Mouse (Mus musculus) layer of hippocampus, adult 11-12 months (tissue): Measurements from ENCODE around the gene Izumo1r.
"Not testable (repeated sequence)": the region's sequence is repeated elsewhere in the genome, so short reads cannot be mapped to it uniquely, and the experiment has no call there.

Experiments used
- DNase-seq: peaks from one replicate; pipeline ENCODE4 v3.0.0; 2022; ENCODE audit warnings: low spot score

The Izumo1r gene

DNA sequence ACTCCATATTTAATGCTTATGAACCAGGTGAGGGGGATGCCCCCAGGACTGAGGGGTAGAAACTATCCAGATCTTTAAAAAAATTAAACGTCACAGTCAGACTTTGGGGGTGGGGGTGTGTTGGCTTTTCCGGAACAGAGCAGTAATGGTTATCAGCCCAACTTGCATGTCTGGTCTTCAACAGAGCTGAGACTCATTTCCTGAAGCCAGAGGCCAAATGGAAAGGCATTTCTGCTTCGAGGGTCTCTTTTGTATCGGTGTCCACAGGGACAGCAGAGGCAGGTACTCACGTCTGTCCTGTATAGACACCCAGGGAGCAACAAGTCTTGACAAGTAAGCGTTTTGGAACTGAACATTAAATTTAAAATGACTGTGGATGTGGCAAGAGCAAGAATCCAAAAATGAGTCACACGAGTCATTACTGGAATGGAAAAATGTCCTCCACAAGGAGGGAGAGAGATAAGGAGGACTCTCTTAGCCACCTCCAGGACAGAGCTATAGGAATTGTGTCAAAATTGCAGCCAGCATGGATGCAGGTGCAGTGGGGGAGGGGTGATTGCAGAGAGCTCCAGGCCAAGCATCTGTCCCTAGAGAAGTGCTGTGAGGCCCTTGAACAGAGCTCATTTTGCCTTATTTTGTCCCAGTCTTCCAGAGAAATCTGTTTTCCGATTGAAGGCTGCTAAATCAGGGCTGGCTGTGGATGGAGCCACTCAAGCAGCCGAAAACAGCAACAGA lies 1.2 kb upstream of the Izumo1r start:
- peak; percentile 9 for DNase-seq

DNA sequence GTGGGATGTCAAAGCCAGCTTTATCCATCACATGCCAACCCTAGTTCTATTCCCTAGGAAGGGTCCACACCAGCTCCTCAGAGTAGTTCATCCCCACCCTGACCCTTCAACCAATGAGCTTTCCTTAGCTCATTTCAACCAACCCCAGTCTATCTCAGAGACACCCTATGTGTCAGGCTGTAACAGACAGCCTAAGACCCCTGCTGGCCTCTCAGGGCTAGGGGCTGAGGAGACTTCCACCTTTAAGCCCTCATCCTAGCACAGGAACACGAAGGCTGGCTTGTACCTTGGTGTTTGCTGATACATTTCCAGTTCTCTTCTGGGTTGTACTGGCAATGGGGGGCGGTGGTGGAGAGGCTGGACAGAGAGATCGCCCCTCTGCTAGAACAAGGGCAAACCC lies 743 bp downstream of the Izumo1r start:
- no peak for DNase-seq

DNA sequence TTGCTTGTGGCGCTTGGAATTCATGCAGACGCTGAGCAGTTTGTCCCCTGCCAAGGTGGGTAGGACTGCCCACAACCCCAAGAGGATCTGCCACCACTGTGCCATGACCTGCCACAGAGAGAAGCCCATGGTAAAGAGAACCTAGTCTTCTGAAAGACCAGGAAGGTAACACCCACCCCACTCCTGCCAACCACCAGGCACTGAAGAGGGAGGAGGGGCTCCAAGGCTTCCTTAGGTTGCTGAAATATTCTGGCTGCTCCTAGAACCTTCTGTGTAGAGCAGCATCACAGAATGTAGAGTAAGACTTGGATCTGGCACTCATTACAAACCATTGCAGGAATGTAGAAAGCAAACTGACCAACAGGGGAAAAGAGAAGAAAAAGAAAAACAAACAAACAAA lies 1.3 kb downstream of the Izumo1r start:
- no peak for DNase-seq

DNA sequence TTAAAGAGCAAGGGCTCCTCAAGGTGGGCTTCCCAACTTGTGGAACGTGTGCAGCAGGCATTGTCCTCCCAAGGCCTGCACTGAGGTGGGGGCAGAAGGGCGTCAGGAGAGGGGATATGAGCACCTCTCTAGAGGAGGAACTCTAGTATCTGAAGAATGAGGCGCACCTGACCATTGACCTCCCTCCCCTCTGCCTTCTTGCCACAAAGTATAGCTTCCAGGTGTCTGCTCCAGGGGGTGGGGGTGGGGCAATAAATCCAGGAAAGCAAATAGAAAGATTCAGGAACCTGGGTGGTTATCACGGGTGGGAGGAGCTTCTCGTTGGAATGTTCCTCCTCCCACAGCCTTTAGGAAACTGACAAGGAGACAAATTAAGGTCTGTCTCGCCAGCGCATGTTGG lies 2.0 kb downstream of the Izumo1r start:
- DNase-seq: no peak

DNA sequence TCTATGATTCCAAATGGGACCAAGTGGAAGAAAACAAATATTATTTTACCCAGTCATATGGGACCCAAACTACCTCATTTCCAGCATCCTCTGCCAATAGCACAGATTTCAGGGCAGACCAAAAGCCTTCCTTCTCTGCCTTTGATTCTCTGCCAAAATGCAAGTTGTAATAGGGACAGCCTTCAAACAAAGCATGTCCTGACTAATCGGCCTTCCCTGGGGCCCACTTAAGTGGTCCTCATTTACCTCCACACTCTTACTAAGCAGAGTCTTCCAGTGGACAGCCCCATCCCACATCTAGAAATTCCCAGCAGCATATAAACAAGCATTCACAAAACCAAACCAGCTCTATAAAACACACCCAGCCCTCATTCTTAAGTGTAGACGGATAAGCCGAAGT lies 6.6 kb downstream of the Izumo1r start:
- no peak for DNase-seq

DNA sequence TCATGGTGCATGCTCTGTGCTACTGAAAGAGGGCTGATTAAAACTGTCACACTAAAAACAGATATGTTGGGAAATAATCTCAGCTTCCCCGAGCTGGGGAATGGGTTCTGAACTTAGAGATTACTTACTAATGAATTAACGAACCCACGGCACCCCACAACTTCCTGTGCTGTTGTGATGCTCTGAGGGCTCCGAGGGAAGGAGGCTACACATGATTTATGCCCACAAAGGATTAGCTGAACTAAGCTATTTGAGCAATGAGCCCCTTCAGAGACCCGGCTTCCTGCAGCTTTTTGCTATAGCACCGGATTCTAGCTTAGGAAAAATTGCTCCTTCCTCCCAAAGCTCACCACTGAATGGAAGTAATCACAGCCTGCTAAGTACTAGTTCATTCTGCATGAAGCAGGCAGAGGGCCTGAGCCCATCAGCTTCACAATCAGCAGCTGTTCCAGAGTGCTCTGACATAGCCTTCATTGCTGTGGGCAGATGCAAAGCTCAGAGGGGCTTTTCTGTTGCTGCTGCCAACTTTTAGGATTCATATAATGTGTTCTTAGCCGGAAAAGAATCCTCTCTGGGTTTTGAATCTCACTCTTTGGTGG lies 8.4 kb downstream of the Izumo1r start:
- no peak for DNase-seq

DNA sequence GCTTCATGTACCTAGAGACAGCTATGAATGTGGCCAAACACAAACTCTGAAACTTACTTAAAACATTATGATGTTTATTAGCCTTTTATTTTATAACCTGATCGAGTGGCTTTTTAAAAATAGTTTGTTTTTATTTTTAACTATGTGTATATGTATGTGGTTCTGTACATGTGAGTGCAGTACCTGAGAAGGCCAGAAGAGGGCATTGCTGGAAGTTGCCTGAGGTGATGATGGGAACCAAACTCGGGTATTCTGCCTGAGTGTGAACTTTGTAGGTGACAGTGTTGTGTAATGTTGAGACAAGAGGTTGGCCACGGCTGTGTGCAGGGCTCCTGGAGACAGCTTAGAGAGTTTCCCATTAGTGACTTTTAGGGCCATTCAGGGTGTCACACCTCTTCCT lies 9.1 kb downstream of the Izumo1r start:
- no peak for DNase-seq

DNA sequence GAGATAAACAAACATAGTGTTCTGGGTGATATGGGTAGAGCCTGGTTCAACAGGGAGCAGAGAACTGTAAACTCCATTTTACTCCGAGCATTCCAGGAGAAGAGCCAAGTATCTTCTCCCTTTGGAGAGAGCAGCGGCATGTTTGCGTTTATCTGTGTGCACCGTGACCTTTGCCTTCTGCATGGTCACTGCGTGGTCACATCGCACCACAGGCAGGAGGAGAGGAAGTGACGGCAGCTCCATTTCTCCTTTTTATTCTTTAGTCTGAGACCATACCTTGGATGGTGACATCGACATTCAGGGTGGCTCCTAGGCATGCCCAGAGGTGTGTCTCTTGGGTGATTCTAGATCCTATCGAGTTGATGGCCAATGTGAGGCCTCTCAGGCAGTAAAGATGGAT lies 10.4 kb downstream of the Izumo1r start:
- DNase-seq: no peak

DNA sequence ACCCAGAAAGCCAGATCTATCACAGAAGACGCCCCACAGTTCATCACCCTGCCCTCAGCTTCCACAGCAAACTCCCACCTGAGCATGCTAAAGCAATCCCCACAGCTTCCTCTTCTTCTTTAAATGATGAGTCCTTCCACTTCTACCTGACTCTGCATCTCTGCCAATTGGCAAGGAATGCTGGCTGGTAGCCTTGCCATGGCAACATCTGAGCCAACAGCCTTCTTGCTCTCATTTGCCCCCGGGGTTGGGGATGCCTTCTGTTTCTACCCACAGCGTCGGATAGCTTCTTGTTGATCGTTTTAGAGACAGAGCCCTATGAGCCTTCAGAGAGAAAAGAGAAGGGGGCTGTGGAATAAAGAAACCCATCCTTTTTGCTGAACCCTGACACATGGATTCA lies 11.9 kb downstream of the Izumo1r start:
- no peak for DNase-seq

DNA sequence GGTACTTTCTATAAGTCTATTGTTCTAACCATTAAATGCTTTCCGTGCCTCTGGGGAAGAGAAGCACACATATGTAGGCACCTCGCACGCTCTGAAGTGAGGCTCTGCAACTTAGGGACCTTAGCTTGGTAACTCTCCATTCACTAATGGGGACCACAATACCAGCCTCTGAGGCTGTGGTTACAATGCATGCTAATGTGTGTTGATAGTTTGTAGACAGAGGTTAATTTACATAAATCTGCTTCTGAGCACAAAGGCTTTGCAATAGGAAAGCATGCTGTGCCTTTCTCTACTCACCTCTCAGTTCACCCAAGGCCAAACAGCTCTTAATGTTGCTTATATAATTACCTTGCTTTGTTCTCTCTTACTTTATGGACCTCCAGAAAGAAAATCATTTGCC lies 13.1 kb downstream of the Izumo1r start:
- no peak for DNase-seq

DNA sequence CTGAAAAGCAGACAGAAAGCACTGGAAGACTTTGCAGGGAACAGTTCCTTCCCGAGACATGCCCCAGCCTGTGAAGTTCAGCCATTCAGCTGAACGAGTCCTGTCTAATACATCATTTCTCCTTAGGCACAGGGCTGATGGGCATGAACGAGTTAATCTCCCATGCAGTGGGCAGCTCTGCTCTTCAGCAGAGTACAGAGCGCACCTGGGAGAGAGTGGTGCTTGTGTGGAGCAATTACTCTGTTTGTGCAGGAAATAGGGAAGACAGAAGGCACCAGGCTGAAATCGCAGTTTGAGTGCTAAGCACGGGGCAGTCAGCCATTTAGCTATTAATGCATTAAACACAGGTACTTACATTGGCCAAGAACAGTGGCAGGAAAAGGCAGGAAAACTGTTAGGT lies 15.1 kb downstream of the Izumo1r start:
- no peak for DNase-seq

DNA sequence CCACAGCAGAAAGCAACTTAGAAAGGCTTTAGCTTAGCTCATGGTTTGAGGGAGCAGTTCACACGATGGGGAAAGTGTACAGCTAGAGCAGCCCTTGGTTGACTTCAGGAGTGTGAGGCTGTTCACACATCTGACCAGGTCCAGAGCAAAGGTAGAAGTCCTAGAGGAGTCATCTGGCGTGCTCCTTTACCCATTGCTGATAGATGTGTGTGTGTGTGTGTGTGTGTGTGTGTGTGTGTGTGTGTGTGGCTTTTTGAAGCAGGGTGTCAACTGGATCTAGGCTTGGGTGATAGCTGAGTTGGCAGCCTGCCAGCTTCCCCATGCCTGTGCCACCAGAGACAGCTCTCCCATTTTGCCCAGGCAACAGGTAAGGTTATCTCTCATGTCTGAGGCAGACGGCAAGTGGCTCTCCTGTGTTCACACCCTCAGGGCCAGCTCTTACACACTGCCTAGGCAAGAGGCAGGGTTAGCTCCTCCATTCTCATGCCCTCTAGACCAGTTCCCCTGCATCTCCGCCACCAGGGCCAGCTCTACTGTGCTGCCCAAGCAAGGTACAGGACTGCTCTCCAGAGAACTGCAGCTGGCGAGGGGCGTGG lies 15.9 kb downstream of the Izumo1r start:
- no peak for DNase-seq

DNA sequence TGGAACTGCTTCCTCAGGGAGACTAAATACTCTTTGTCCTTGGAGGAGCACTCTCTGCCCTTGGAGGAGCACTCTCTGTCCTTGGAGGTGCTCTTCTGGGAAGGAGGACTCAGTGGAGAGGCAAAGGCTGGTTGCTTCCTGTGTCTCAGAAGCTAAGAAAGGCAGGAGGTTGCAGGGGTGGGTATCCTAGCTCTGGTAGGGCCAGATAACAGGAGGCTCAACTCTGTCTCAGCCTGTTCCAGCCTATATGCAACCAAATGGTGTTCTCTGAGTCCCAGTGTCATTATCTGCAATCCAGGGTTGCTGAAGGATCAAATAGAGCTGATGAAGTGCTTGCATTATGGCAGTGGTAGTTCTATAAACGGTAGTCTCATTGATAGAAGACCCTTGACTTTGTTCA lies 17.8 kb downstream of the Izumo1r start:
- DNase-seq: no peak

DNA sequence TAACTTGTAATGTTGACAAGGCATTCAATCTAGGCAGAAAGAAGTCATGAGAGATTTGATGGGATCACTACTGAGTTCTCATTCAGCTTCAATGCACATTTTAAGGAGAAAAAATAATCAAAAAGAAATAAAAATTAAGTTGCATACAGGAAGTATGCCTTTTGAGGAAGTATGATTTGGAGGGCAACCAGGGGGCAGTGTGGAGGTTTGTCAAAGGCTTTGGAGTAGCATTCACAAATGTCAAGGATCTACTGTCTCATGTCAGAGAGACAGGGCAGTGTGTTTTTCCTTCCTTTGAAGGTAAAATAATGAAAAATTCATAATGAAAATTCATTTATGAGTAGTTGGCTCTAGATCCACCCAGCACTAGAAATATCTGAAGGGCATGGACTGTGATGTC lies 18.6 kb downstream of the Izumo1r start:
- no peak for DNase-seq

DNA sequence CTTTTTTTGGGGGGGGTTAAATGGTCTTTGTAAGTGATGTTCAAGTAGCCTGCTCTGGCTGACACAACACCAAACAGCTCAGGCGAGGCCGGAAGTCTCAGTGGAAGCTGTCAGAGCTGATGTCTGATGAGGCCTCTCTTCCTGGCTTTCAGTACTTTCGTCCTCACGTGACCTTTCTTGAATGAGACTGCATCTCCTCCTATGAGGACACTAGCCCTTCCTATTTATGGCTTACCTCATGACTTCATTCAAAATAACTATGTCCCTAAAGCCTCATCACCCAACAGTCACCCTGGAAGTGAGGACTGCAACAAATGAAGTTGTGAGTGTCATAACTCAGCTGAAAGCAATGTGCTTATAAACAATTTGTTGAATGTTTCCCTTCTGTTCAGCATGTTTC lies 19.1 kb downstream of the Izumo1r start:
- DNase-seq: no peak

DNA sequence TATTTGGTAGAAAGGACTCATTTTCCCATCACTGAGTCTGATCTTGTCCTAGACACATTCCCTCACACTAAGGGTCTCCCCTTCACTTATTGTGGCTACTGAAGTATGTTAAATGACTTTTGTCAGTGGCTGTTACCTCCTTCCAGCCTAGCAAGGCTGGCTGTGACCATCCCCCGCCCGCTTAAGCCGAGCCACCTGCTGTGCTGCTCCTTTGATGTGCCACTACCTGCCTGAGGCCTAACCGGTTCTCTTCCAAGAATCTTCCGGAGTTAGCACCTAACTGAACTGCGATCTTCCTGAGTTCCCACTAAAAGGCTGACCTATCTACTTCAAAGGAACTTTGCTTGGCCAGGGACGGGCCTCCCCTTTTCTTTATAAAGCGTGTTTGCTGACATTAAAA lies 27.2 kb downstream of the Izumo1r start:
- DNase-seq: not testable (repeated sequence)

DNA sequence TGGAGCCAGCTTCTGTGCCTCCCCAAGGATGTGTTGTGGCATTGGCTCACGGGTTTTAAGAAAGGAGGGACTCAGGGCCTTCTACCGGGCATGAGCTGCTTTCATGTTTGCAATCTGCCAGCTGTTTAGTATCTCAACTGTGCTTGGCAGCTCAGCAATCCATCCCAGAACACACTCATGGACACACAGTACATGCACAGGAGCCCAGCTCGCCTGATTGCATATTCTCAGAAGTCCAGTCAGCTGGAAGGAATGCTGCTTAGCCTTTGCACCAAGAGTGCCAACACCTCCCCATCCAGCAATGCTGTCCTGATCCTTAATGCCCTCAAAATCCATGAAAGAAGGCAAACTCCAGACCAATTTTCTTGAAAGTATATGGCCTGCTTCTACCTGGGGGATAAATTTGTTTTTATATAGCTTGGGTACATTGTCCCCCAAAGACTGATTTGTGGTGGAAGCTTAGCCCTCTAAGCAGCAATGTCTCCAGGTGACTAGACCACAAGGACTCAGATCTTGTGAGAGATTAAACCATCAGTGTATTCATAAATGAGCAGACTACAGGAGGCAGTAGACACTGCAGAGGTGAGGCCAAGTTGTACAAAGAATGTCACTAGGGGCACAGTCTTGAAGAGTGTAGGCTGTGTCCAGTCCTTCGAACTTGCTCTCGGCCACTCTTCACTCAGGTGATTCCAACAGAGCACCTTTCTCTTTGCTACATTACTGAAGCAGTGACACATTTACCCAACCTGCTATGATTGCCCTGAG lies 27.8 kb downstream of the Izumo1r start:
- DNase-seq: no peak

DNA sequence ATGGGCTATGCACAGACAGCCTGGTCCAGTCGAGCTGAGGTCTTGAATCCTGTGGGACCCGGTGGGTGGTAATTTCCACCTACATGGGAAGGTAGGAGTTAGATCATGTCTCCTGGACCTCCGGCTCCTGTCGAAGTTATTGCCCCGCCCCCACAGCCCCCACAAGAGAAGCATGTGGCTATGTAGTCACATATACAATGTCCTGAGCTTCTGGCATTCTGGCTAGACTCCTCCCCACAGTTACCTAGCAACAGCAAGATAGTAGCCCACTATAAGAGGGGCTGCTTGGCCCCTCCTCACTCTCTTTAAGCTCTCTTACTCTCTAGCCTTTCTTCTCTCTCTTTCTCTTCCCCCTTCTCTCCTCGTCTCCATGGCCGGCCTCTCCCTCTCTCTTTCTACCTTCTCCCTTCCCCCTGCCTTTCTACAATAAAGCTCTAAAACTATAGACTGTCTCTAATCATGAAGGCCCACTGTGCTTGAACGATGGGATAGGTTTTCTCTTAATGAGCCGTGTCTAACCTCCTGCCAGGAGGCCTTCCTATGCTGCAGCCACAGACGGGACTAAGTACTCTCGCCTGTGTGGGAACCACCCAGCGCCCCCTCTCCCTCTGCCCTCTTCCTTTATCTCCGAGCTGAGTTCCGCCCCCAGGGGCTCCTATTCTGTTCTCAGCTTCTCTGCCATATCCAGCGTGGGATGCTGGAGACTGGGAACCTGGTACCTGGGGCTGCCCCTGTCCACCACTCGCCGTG lies 31.4 kb downstream of the Izumo1r start:
- DNase-seq: no peak

DNA sequence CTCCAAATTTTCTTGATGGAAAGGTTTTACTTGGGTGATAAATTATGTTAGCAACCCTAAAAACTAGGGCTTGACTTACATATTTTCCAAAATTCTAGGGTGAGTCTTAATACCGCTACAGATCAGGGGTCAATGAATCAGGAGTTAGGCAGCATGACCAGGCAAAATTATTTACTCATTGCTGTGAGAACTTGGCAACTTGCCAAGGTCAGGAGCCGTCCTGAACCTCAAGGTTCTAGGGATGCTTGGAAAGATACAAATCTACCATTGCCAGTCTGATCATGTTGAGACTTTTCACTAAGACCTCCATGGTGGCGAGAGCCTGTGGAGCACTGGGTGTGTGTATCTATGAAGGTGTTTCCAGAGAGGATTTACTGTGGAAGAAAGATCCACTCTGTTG lies 32.2 kb downstream of the Izumo1r start:
- DNase-seq: no peak

DNA sequence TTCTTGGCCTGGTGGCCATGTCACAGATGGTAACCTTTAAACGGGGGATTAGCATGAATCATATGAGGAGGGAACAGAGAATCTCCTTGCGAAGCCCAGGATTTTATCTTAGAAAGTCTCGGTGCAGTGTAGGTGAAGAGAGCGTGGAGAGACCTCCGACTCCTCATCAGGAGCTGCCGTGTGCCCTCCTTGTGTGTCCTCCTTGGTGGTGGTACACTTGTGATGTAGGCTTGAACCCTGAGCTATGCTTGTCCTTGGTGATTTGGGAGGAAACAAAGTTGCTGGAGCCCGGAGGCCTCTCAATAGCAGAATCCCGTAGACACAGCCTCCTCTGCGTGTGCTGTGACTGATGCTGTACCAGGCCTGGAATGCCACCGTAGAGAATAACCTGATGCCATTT lies 32.9 kb downstream of the Izumo1r start:
- no peak for DNase-seq

DNA sequence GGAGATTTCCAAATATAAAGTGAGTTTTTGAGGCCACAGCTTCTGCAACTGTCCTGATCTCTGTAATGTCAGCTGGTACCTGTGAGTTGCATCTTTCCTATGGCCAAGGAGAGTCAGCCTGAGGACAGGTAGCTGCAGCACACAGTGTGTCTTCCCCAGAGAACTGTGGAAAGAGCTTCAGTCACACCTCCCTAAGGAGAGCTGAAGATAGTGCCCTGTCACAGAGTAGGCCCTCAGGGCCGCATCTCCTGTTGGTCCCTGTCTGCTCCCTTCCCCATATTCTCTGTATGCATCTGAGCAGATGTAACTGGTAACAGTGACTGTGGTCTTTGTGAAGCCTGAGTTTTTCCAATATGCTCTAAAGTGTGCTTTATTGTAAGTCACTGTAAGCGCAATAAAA lies 33.4 kb downstream of the Izumo1r start:
- DNase-seq: no peak

DNA sequence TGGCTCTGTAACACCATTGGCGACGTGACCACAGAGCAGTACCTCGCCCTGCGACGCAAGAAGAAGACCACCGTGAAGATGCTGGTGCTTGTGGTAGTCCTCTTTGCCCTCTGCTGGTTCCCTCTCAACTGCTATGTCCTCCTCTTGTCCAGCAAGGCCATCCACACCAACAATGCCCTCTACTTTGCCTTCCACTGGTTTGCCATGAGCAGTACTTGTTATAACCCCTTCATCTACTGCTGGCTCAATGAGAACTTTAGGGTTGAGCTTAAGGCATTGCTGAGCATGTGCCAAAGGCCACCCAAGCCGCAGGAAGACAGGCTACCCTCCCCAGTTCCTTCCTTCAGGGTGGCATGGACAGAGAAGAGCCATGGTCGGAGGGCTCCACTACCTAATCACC lies 35.4 kb downstream of the Izumo1r start:
- no peak for DNase-seq
